Mouse (Mus musculus) MEL (cell line): ENCODE measurements around the gene Traip.

Experiments
- CTCF ChIP-seq, 3 experiments: IDR thresholded peaks in 2 of 3; conservative IDR thresholded peaks in 1 of 3; 2 replicates each; pipeline ENCODE4 v1.5.1; 2011 to 2012; ENCODE audit warnings: low read length in 3 of 3, low read depth in 2 of 3, mild to moderate bottlenecking in 2 of 3, improper control_type of control experiment in 1 of 3, inconsistent platforms in 1 of 3, mixed read lengths in 1 of 3, moderate library complexity in 1 of 3; ENCODE audit not compliant: control insufficient read depth in 1 of 3, insufficient read depth in 1 of 3, poor library complexity in 1 of 3, severe bottlenecking in 1 of 3
- ELF1 ChIP-seq: IDR thresholded peaks from 2 replicates; pipeline ENCODE4 v1.6.1; 2014; ENCODE audit warnings: low read depth, mild to moderate bottlenecking, inconsistent platforms, low read length, improper control_type of control experiment, moderate library complexity
- POLR2A ChIP-seq, 2 experiments: IDR thresholded peaks; 2 replicates each; pipeline ENCODE4 v1.6.1; 2011 to 2012; ENCODE audit warnings: low read length in 2 of 2, mild to moderate bottlenecking in 2 of 2, control low read depth in 1 of 2, improper control_type of control experiment in 1 of 2, low read depth in 1 of 2, moderate library complexity in 1 of 2; ENCODE audit not compliant: control insufficient read depth in 1 of 2, insufficient read depth in 1 of 2, poor library complexity in 1 of 2
- POLR2AphosphoS5 ChIP-seq: IDR thresholded peaks from 2 replicates; pipeline ENCODE4 v1.6.1; 2012; ENCODE audit warnings: low read depth, borderline replicate concordance, mild to moderate bottlenecking, inconsistent platforms, low read length, moderate library complexity, mixed read lengths
- RAD21 ChIP-seq: IDR thresholded peaks from 2 replicates; pipeline ENCODE4 v1.6.1; 2011; ENCODE audit warnings: mild to moderate bottlenecking, low read depth, low read length, improper control_type of control experiment
- ZKSCAN1 ChIP-seq: IDR thresholded peaks from 2 replicates; pipeline ENCODE4 v1.6.1; 2012; ENCODE audit warnings: low read depth, mild to moderate bottlenecking, inconsistent platforms, low read length, improper control_type of control experiment, moderate library complexity

GRCm38 (mm10) chr9:107935374-107935773 is 14.6 kb upstream of the Traip start, which contains the start of gene Camkv:
- no peak for TF ChIP-seq CTCF (IDR thresholded peaks at IDR 0.05 in 2 of 3, conservative IDR thresholded peaks at IDR 0.05 in 1 of 3; ENCODE audit: control insufficient read depth in 1 of 3, insufficient read depth in 1 of 3, low read depth in 2 of 3, low read length in 3 of 3, poor library complexity in 1 of 3, severe bottlenecking in 1 of 3)
- no peak for TF ChIP-seq ELF1
- no peak for TF ChIP-seq RAD21
- no peak for TF ChIP-seq ZKSCAN1
- TF ChIP-seq POLR2AphosphoS5: no peak
- TF ChIP-seq POLR2A (IDR thresholded peaks at IDR 0.05; ENCODE audit: control insufficient read depth in 1 of 2, insufficient read depth in 1 of 2, low read depth in 1 of 2, low read length in 2 of 2, poor library complexity in 1 of 2): no peak
